Mouse (Mus musculus) megakaryocyte, embryonic 14.5 days (primary cell): Measurements from ENCODE around the gene Pced1a.

Source experiments
- FLI1 ChIP-seq: IDR thresholded peaks from 2 replicates; pipeline ENCODE4 v1.6.1; 2012; ENCODE audit warnings: low read length, inconsistent platforms, mixed read lengths
- GATA1 ChIP-seq: IDR thresholded peaks from 3 replicates; pipeline ENCODE4 v1.6.1; 2012; ENCODE audit warnings: mixed read lengths, low read length, inconsistent platforms, borderline replicate concordance

DNA sequence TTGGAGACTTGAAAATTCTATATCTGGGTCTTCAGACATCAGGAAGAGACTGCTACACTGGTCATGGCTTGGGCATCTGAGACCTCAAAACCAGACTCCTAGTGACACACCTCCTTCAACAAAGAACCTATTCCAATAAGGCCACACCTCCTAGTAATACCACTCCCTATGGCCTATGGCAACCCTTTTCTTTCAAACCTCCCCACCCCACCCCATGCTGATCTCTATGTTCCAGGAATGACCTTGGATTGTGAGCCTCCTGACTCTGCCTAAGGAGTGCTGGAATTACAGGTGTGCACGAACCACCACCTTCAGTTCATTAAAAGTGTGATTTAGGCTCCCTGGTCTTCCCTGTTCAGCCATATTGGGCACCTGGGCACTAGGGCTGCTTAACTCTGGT is 24.5 kb downstream of the Pced1a start:
- no peak for TF ChIP-seq GATA1
- no peak for TF ChIP-seq FLI1
